Mouse (Mus musculus) liver, embryonic 14.5 days (tissue): Measurements from ENCODE around the gene Fbxo6. TPM values are rescaled to one million over a fixed set of nuclear protein-coding genes. Genes with fewer than 3 reads are reported as not detected.
"Not testable (repeated sequence)": the region's sequence is repeated elsewhere in the genome, so short reads cannot be mapped to it uniquely, and the experiment has no call there.

ENCODE experiments used
- ATAC-seq: fragments of 200-750 bp; cut with Nextera tagmentation; 2 replicates; pipeline ENCODE4 v1.8.0; 2017; ENCODE audit warnings: moderate number of reproducible peaks, mild to moderate bottlenecking, moderate library complexity; ENCODE audit not compliant: insufficient read depth
- DNase-seq, 3 experiments: peaks; one replicate each; pipeline ENCODE4 v3.0.0-alpha.2; 2012 to 2013; ENCODE audit warnings: low read depth in 3 of 3, low spot score in 3 of 3
- H3K27ac ChIP-seq: fragments of 300-500 bp; sonication (generic); 2 replicates; pipeline ENCODE4 v1.5.1; 2014; ENCODE audit warnings: moderate library complexity, mild to moderate bottlenecking, control low read depth, inconsistent platforms
- H3K27me3 ChIP-seq: fragments of 300-500 bp; sonication (generic); 2 replicates; pipeline ENCODE4 v1.6.1; 2014; ENCODE audit warnings: mild to moderate bottlenecking, low read length, moderate library complexity; ENCODE audit not compliant: control insufficient read depth, insufficient read depth
- H3K36me3 ChIP-seq: fragments of 300-500 bp; sonication (generic); replicated peaks from 2 replicates; pipeline ENCODE4 v1.6.1; 2014; ENCODE audit warnings: low read depth; ENCODE audit not compliant: control insufficient read depth, insufficient read depth
- H3K4me1 ChIP-seq, 2 experiments: fragments of 200-500 bp in 1 of 2; fragments of 300-500 bp in 1 of 2; sonication (generic) in 1 of 2; replicated peaks; 2 replicates each; pipeline ENCODE4 v1.6.1; 2012 to 2014; ENCODE audit warnings: antibody characterized with exemption in 1 of 2, inconsistent platforms in 1 of 2, low read length in 1 of 2; ENCODE audit not compliant: control insufficient read depth in 2 of 2, insufficient read depth in 2 of 2
- H3K4me2 ChIP-seq: fragments of 300-500 bp; sonication (generic); 2 replicates; pipeline ENCODE4 v1.6.1; 2014; ENCODE audit warnings: low read depth, mild to moderate bottlenecking, control low read depth, moderate library complexity
- H3K4me3 ChIP-seq, 2 experiments: fragments of 200-500 bp in 1 of 2; fragments of 300-500 bp in 1 of 2; sonication (generic) in 1 of 2; 2 replicates each; pipeline ENCODE4 v1.5.1; 2012 to 2014; ENCODE audit warnings: low read depth in 2 of 2, low read length in 2 of 2, mild to moderate bottlenecking in 2 of 2, control low read depth in 1 of 2, inconsistent platforms in 1 of 2, moderate library complexity in 1 of 2; ENCODE audit not compliant: insufficient read depth in 1 of 2
- H3K9ac ChIP-seq: fragments of 300-500 bp; sonication (generic); replicated peaks from 2 replicates; pipeline ENCODE4 v1.6.1; 2014; ENCODE audit warnings: mild to moderate bottlenecking, control low read depth, moderate library complexity
- H3K9me3 ChIP-seq: fragments of 300-500 bp; sonication (generic); 2 replicates; pipeline ENCODE4 v1.6.1; 2016; ENCODE audit warnings: low read length, mixed read lengths; ENCODE audit not compliant: control insufficient read depth
- CTCF ChIP-seq: IDR thresholded peaks from 2 replicates; pipeline ENCODE4 v1.5.1; 2016; ENCODE audit warnings: antibody characterized with exemption, low read depth, control low read depth
- EP300 ChIP-seq: IDR thresholded peaks from 2 replicates; pipeline ENCODE4 v1.6.1; 2016; ENCODE audit warnings: antibody characterized with exemption, low read depth
- WGBS: fragments of 180-500 bp; shearing (Covaris S2); extraction: QIAGEN DNeasy Blood & Tissue Kit; methylation state at CpG from one replicate; pipeline ENCODE4 v1.1.7; 2014; ENCODE audit not compliant: insufficient replicate concordance; 5-methylcytosine and 5-hydroxymethylcytosine counted together
- polyA plus RNA-seq, 2 experiments: library from polyadenylated mRNA; depleted of rRNA in 1 of 2; stranded (reverse) in 1 of 2; unstranded in 1 of 2; fragments of >200 nt; fragmentation: Nextera tagmentation in 1 of 2; extraction: Ambion mirVana in 1 of 2; gene quantifications; 2 replicates each; pipeline versions ENCODE4 v1.2.1 to v1.2.3; 2012 to 2014

Gene Fbxo6
- polyA plus RNA-seq, 2 experiments = 7.5 to 15.1 TPM

DNA sequence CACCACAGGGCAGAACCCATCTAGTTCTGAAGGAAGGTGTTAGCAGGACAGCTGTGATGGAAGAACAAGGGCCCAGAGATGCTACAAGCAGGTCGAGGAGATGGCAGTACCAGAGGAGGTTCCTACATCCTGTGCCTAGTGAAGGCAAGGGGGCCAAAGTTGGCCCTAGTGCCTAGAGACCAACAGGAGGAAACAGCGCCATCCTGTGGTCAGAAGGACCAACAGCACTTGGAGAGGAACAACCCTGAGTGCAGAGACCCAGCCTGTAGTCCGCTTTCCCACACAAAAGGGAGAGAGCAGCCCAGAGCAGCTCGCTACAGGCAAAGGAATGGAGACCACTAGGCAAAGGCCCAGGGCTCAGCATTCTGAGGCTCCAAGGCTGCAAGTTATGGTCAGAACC lies 33.9 kb upstream of the Fbxo6 start:
- Histone ChIP-seq H3K9me3 (no peaks in the 10 kb centered on the region), H3K4me1 (peaks cover 6 to 11% of the 10 kb centered on the region in 2 experiments; a peak in 3 of 4 replicates), H3K27ac (no peak overlapping the region), H3K4me2 (no peak overlapping the region), H3K4me3 (no peak overlapping the region), H3K36me3 (no peaks in the 10 kb centered on the region), H3K27me3 (0 out of 2 replicates have a peak, but pooled peaks cover 4% of the 10 kb centered on the region), H3K9ac (no peak overlapping the region)
- DNase-seq (no peak), ATAC-seq (no peak)
- TF ChIP-seq CTCF = peak; percentile 59
- no peak for TF ChIP-seq EP300
- 47% methylated on average over 4 of the region's 4 CpGs for WGBS

DNA sequence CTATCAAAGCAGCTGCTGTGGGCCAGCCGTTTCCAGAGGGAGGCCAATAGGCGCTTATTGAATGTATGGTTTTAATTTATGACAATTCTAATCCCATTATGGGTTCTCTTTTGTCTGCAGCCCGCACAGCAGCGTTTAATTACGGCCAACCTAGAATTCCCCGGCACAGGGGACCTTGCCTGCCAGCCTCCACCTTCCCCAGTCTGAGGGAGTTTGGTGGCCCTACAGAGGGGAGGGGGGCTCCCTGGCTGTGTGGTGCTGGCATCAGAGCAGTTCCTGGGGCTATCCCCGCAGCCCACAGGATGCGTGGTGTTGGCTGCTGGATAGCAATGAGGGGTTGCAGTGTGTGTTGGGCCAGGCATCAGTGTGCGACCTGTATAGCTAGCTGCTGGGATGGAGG lies 32.6 kb upstream of the Fbxo6 start:
- H3K27ac ChIP-seq = no peak overlapping the region
- H3K9ac ChIP-seq = no peak overlapping the region
- no peak for DNase-seq
- H3K4me1 ChIP-seq = peaks cover under 1 to 6% of the 10 kb centered on the region in 2 experiments; a peak in 3 of 4 replicates
- ATAC-seq = no peak
- H3K27me3 ChIP-seq = 0 out of 2 replicates have a peak, but pooled peaks cover 4% of the 10 kb centered on the region
- TF ChIP-seq CTCF (no peak), EP300 (no peak)
- H3K4me2 ChIP-seq = no peak overlapping the region
- WGBS = 57% methylated on average over 9 of the region's 9 CpGs
- H3K4me3 ChIP-seq = no peak overlapping the region
- H3K36me3 ChIP-seq = no peaks in the 10 kb centered on the region
- H3K9me3 ChIP-seq = no peaks in the 10 kb centered on the region

DNA sequence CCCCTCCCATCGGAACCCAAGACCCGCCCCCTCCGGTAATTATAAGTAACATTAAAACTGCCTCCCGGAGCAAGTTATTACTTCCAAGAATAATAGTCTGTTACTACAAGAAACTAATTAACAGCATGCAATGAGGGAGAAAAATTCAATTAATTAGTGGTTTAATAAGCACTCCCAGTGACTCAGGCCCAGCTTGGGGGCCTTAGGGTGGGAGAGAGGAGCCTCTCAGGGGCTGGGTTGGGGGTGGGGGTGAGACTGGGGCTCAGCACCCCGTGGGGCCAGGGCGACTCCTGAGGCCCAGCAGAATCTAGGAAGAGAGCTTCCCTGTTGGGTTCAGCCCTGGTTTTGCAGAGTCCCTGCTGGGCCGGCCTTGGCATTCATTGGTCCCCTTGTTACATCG lies 30.4 kb upstream of the Fbxo6 start:
- Histone ChIP-seq H3K36me3 (no peaks in the 10 kb centered on the region), H3K4me3 (no peak overlapping the region), H3K27ac (no peak overlapping the region), H3K4me1 (no peaks in the 10 kb centered on the region), H3K27me3 (0 out of 2 replicates have a peak, but pooled peaks cover 4% of the 10 kb centered on the region), H3K4me2 (no peak overlapping the region), H3K9me3 (no peaks in the 10 kb centered on the region), H3K9ac (no peak overlapping the region)
- no peak for DNase-seq
- no peak for ATAC-seq
- TF ChIP-seq CTCF = no peak
- no peak for TF ChIP-seq EP300
- WGBS = 32% methylated on average over 8 of the region's 8 CpGs

DNA sequence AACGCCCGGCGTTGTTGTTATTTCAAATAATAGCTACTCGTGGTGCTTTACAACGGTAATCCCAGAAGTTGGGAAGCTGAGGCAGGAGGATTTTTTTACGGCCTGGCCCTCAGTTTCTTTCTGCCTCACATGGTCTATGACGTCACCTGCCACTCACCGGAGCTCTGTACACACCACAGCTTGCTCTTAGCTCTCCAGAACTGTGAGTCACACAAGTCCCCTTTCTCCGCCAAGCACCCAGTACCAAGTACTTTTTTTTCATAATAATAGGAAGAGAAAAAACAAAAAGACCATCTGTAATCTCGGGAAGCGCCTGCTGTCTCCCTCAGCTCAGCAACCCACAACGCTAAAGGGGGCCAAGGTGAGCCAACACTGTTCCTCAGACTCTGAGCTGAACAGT lies 29.5 kb upstream of the Fbxo6 start:
- Histone ChIP-seq H3K9ac (no peak overlapping the region), H3K4me3 (no peak overlapping the region), H3K36me3 (no peaks in the 10 kb centered on the region), H3K4me2 (no peak overlapping the region), H3K9me3 (no peaks in the 10 kb centered on the region), H3K27me3 (peaks cover 4% of the 10 kb centered on the region), H3K27ac (no peak overlapping the region), H3K4me1 (no peaks in the 10 kb centered on the region)
- WGBS = 70% methylated on average over 12 of the region's 12 CpGs
- ATAC-seq (no peak), DNase-seq (no peak)
- TF ChIP-seq CTCF = no peak
- TF ChIP-seq EP300 = no peak

DNA sequence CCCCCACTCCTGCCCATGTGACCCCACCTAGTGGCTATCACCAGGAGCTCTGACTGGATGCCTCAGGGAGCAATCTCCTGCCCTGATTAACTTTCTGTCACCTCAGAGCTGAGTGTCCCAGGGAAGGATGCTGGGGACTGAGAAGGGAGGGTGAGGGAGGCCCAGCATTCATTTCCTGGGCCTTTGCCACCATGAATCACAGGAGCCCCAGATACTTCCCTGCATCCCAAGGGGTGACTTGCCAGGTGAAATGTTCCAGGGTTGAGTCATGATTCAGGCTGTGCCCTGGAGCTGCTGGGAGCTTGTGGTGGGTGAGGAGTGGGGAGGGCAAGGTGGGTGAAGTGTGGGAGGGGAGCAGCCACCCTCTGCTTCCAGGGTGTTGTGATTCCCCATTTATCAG lies 25.8 kb upstream of the Fbxo6 start:
- no peak overlapping the region for H3K27ac ChIP-seq
- H3K4me1 ChIP-seq = no peaks in the 10 kb centered on the region
- H3K9ac ChIP-seq = no peak overlapping the region
- TF ChIP-seq CTCF = no peak
- TF ChIP-seq EP300 = no peak
- DNase-seq (no peak), ATAC-seq (no peak)
- H3K4me3 ChIP-seq = no peak overlapping the region
- H3K27me3 ChIP-seq = peaks cover 38% of the 10 kb centered on the region
- H3K36me3 ChIP-seq = no peaks in the 10 kb centered on the region
- no peaks in the 10 kb centered on the region for H3K9me3 ChIP-seq
- no peak overlapping the region for H3K4me2 ChIP-seq

DNA sequence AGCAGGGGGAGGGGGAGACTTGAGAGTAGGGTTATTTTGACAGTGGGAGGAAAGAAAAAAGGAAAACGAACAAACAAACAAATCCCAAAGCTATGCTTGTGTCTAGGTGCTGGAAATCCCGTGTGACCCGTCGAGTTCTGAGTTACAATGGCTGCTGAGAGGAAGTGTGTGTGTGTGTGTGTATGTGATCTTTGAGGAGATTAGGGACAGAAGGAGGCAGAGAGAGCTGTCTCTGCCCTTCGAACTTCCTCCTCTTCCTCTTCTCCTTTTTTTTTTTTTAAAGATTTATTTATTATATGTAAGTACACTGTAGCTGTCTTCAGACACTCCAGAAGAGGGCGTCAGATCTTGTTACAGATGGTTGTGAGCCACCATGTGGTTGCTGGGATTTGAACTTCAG lies 24.7 kb upstream of the Fbxo6 start:
- H3K4me3 ChIP-seq, ATAC-seq, H3K27ac ChIP-seq, H3K9ac ChIP-seq, H3K4me1 ChIP-seq, H3K9me3 ChIP-seq, DNase-seq, H3K4me2 ChIP-seq, H3K36me3 ChIP-seq: not testable (repeated sequence)
- WGBS = 10% methylated on average over 5 of the region's 6 CpGs
- H3K27me3 ChIP-seq = peaks cover 42% of the 10 kb centered on the region
